ENCODE assay signal across 12 mouse cellular contexts in genomic region chr6:82740868-82741517, GRCm38 (mm10). TPM values are rescaled to one million over a fixed set of nuclear protein-coding genes. Genes with fewer than 3 reads are reported as not detected.
DNase-seq lines count a peak whose midpoint lies in the region; ATAC-seq and TF ChIP-seq lines count a peak whose summit lies in the region.
"Had no signal": no experiment of that assay in that cellular context is flagged by ENCODE, and none has a peak within 500 bp of the region (broad histone marks: within the 10 kb centered on the region; RNA-seq: fewer than 3 reads in every experiment).

No protein-coding gene starts in this region.

- TF ChIP-seq CTCF in lung, adult 2 months (IDR thresholded peaks at IDR 0.05; ENCODE audit: insufficient read depth, low read length) = no peak

- WGBS in lung, adult 2 months = 80% methylated on average over 8 of the region's 8 CpGs

- TF ChIP-seq POLR2A in lung, adult 2 months (IDR thresholded peaks at IDR 0.05; ENCODE audit: borderline replicate concordance, extremely low read depth, low read depth, low read length) = no peak

- DNase-seq in heart, adult 11 months = peak; percentile 94
- DNase-seq in heart, postnatal 14 days = no peak
- DNase-seq in adrenal gland, postnatal 36 days = peak; percentile 59 to 67
- DNase-seq in layer of hippocampus, adult 9-11 months = no peak
- no peak for DNase-seq in lung, adult 2 months
- DNase-seq: gastrocnemius, postnatal 25 days; liver, embryonic 13.5 days had no signal

- peaks cover 62% of the 10 kb centered on the region for H3K4me1 ChIP-seq in megakaryocyte, embryonic 14.5 days
- peaks cover 3% of the 10 kb centered on the region; the same call in 1 of the 2 replicates for H3K4me1 ChIP-seq in lung, adult 2 months (ENCODE audit: control insufficient read depth, insufficient read depth, low read length)

- no peaks in the 10 kb centered on the region for H3K27me3 ChIP-seq in megakaryocyte, embryonic 14.5 days (replicated peaks)
- H3K27me3 ChIP-seq: hindbrain, embryonic 13.5 days; liver, embryonic 13.5 days had no signal

- H3K4me3 ChIP-seq in megakaryocyte, embryonic 14.5 days (replicated peaks) = peak overlapping the region; percentile 30
- H3K4me3 ChIP-seq in lung, adult 2 months (replicated peaks; ENCODE audit: extremely low read depth, low read depth, low read length) = no peak overlapping the region
- H3K4me3 ChIP-seq: hindbrain, embryonic 13.5 days; liver, embryonic 13.5 days; myocyte had no signal

- ATAC-seq in megakaryocyte, adult 5-6 weeks (ENCODE audit: poor library complexity, severe bottlenecking) = no peak; the same call in 1 of the 2 replicates
- peak; percentile 32; the same call in 1 of the 2 replicates for ATAC-seq in megakaryocyte progenitor cell, adult 5-6 weeks (replicated peaks; ENCODE audit: poor library complexity)

- H3K9me3 ChIP-seq in megakaryocyte, embryonic 14.5 days = no peaks in the 10 kb centered on the region
- H3K9me3 ChIP-seq: hindbrain, embryonic 13.5 days; liver, embryonic 13.5 days had no signal

- H3K36me3 ChIP-seq in megakaryocyte, embryonic 14.5 days (replicated peaks; ENCODE audit: low read length) = peaks cover 86% of the 10 kb centered on the region
- H3K36me3 ChIP-seq: hindbrain, embryonic 13.5 days had no signal

- intact Hi-C loops in heart, postnatal 14 days (cut with DNase I) = loop anchor here (2.0 to 10.0 kb wide), 2 partner anchors 230 to 334 kb away; partner anchors contain the start of genes Pcgf1 and Tlx2

RNA-seq across cellular contexts. Expression of gene Hk2, which starts 33.3 kb away (rescaled TPM):
- 100 to 1,000 TPM; 206 to 212 TPM for total RNA-seq in heart, postnatal 14 days (2021)
- 7.6 and 8.6 TPM in 2 replicates for polyA plus RNA-seq in megakaryocyte, embryonic 14.5 days (2012; ENCODE audit: insufficient read depth, low replicate concordance)
- total RNA-seq in megakaryocyte, adult 5-6 weeks (2015) = 56.7 and 64.1 TPM in 2 replicates
- 70.2 and 71.2 TPM in 2 replicates for total RNA-seq in megakaryocyte, adult 5-6 weeks (2017)
- total RNA-seq in adrenal gland, postnatal 36 days (2021) = 10 to 100 TPM; 77.2 to 98.0 TPM
- total RNA-seq in megakaryocyte progenitor cell, adult 5-6 weeks (2015) = 40.9 and 44.3 TPM in 2 replicates
- total RNA-seq in megakaryocyte progenitor cell, adult 5-6 weeks (2017) = 39.7 and 54.4 TPM in 2 replicates
- polyA plus RNA-seq in lung, adult 2 months (2012; rRNA removed) = 7.5 and 15.1 TPM in 2 replicates

RNA-seq across cellular contexts. Expression of gene Pole4, which starts 35.8 kb away (rescaled TPM):
- 10 to 100 TPM; 16.2 to 21.1 TPM for total RNA-seq in heart, postnatal 14 days (2021)
- 10.4 and 62.9 TPM in 2 replicates for polyA plus RNA-seq in megakaryocyte, embryonic 14.5 days (2012; ENCODE audit: insufficient read depth, low replicate concordance)
- total RNA-seq in megakaryocyte, adult 5-6 weeks (2015) = 57.2 and 72.8 TPM in 2 replicates
- total RNA-seq in megakaryocyte, adult 5-6 weeks (2017) = 28.1 and 28.6 TPM in 2 replicates
- 10 to 100 TPM; 43.1 to 50.3 TPM for total RNA-seq in adrenal gland, postnatal 36 days (2021)
- total RNA-seq in megakaryocyte progenitor cell, adult 5-6 weeks (2015) = 87.5 and 108 TPM in 2 replicates
- 42.6 and 48.6 TPM in 2 replicates for total RNA-seq in megakaryocyte progenitor cell, adult 5-6 weeks (2017)
- polyA plus RNA-seq in lung, adult 2 months (2012; rRNA removed) = 13.6 and 15.5 TPM in 2 replicates

Comparison
In these comparisons a context has a peak if more than half of its experiments do, and no peak if none do; other contexts are left out.
1. DNase-seq: peak in heart, adult 11 months (single experiment) and adrenal gland, postnatal 36 days (2 of 2); none in heart, postnatal 14 days (0 of 2), layer of hippocampus, adult 9-11 months (single experiment) and lung, adult 2 months (single experiment).